Mouse (Mus musculus) liver, adult 2 months (tissue): ENCODE measurements around the gene Podn. TPM values are rescaled to one million over a fixed set of nuclear protein-coding genes. Genes with fewer than 3 reads are reported as not detected.

Source experiments
- DNase-seq: peaks from one replicate; pipeline ENCODE4 v3.0.0-alpha.2; 2011; ENCODE audit warnings: low read depth, low spot score; ENCODE audit errors: extremely low read depth
- H3K27ac ChIP-seq: fragments of 200-500 bp; replicated peaks from 2 replicates; pipeline ENCODE4 v1.5.1; 2012; ENCODE audit warnings: low read depth, mild to moderate bottlenecking, control low read depth, inconsistent platforms, low read length; ENCODE audit not compliant: insufficient read depth
- H3K27me3 ChIP-seq: fragments of 200-500 bp; 2 replicates; pipeline ENCODE4 v1.6.1; 2012; ENCODE audit warnings: mild to moderate bottlenecking, moderate library complexity, low read length, inconsistent platforms; ENCODE audit not compliant: control insufficient read depth, insufficient read depth
- H3K36me3 ChIP-seq: fragments of 200-500 bp; 2 replicates; pipeline ENCODE4 v1.6.1; 2012; ENCODE audit warnings: low read length, inconsistent platforms; ENCODE audit not compliant: control insufficient read depth, insufficient read depth
- H3K4me1 ChIP-seq: fragments of 200-500 bp; 2 replicates; pipeline ENCODE4 v1.6.1; 2011; ENCODE audit warnings: low read length; ENCODE audit not compliant: control insufficient read depth, insufficient read depth
- H3K4me3 ChIP-seq: fragments of 200-500 bp; 2 replicates; pipeline ENCODE4 v1.5.1; 2011; ENCODE audit warnings: low read depth, mild to moderate bottlenecking, control low read depth, low read length, moderate library complexity; ENCODE audit not compliant: insufficient read depth
- H3K79me2 ChIP-seq: fragments of 200-500 bp; 2 replicates; pipeline ENCODE4 v1.6.1; 2012; ENCODE audit warnings: inconsistent platforms, mild to moderate bottlenecking, low read length, moderate library complexity; ENCODE audit not compliant: control insufficient read depth, insufficient read depth
- H3K9ac ChIP-seq: fragments of 200-500 bp; 2 replicates; pipeline ENCODE4 v1.6.1; 2012; ENCODE audit warnings: low read depth, mild to moderate bottlenecking, control low read depth, inconsistent platforms, low read length
- CTCF ChIP-seq: fragments of 200-500 bp; IDR thresholded peaks from 2 replicates; pipeline ENCODE4 v1.5.1; 2011; ENCODE audit warnings: low read depth, low read length, control low read depth
- POLR2A ChIP-seq: fragments of 200-500 bp; IDR thresholded peaks from 2 replicates; pipeline ENCODE4 v1.6.1; 2011; ENCODE audit warnings: low read length, control low read depth; ENCODE audit not compliant: insufficient read depth; ENCODE audit errors: extremely low read depth
- WGBS: fragments of 180-500 bp; shearing (Covaris S2); methylation state at CpG from one replicate; pipeline ENCODE4 v1.1.7; 2018; 5-methylcytosine and 5-hydroxymethylcytosine counted together
- polyA plus RNA-seq: library from polyadenylated mRNA; depleted of rRNA; stranded (reverse); fragments of >200 nt; gene quantifications from 2 replicates; pipeline ENCODE4 v1.2.3, GENCODE M21; 2012
- total RNA-seq: library from RNA; depleted of rRNA; stranded (reverse); fragments of >200 nt; gene quantifications from 2 replicates; pipeline ENCODE4 v1.2.3, GENCODE M21; 2014

Gene Podn
- total and polyA plus RNA-seq, 2 experiments: 1.9 to 3.8 TPM

DNA sequence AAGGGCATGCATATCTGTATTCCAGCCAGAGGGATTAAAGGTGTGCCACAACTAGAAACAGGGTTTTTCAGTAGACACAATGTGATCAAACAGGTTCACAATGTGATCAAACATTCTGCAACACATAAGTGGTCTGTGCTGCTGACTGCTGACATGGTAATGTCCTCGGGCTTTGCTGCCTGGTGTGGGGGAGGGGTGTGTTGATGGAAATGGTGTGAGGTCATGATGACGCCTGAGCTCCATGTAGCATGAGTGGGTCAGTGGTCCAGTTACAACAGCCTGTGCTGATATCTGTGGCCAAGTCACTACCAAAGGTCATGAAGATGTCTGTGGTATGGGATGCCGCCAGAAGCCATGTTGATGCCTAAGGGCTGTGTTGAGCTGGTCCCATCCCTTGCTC lies 34.2 kb upstream of the Podn start:
- no peak for TF ChIP-seq CTCF
- no peak for TF ChIP-seq POLR2A
- 28% methylated on average over 3 of the region's 3 CpGs for WGBS
- Histone ChIP-seq H3K4me3 (no peak overlapping the region), H3K36me3 (no peaks in the 10 kb centered on the region), H3K4me1 (peaks cover 29% of the 10 kb centered on the region), H3K9ac (0 out of 2 replicates have a peak overlapping the region, but pooled peaks have one; percentile 6), H3K79me2 (no peaks in the 10 kb centered on the region), H3K27ac (peak overlapping the region; percentile 81), H3K27me3 (no peaks in the 10 kb centered on the region)
- peak; percentile 70 for DNase-seq

DNA sequence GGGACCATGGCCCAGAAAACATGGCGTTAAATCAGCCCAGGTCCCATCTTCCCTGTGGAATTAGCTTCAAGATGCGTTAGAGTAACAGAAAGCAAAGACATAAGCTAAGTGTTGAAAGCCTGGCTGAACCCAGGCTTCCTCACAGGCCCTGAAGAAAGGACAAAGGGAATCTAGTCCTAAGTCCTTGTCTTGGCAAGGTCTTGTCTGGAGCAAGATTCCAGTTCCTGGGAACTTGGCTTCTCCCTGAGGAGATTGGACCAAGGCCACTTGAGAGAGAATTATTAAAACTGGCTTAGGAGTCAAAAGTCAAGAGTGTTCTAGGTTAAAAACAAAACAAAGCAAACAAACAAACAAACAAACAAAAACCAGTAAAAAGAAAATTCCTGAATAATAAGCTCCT lies 32.1 kb upstream of the Podn start:
- Histone ChIP-seq H3K27me3 (no peaks in the 10 kb centered on the region), H3K27ac (peak overlapping the region; percentile 75), H3K36me3 (no peaks in the 10 kb centered on the region), H3K4me1 (peaks cover 38% of the 10 kb centered on the region), H3K79me2 (peaks cover 4% of the 10 kb centered on the region; the same call in 1 of the 2 replicates), H3K9ac (no peak overlapping the region), H3K4me3 (no peak overlapping the region)
- peak; percentile 4 for DNase-seq
- no peak for TF ChIP-seq POLR2A
- TF ChIP-seq CTCF: no peak
- WGBS: 94% methylated on average over 2 of the region's 2 CpGs

DNA sequence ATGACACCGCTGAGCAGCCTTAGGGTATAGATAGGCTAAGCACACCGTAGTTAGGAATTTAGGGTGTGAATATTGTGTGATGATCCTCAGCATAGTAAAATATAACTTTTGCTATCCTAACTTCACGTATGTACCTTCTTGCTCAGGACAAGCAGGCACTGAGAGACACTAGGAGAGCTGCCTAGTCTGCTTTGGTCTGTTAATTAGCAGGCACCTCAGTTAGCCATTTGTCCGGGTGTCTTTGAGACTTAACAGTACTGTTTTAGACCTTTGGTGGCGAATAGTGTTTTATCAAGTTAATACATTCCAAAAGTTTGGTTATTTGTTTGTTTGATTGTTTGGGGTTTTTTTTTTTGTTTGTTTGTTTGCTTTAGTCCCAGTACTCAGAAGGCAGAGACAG lies 31.3 kb upstream of the Podn start:
- Histone ChIP-seq H3K27me3 (no peaks in the 10 kb centered on the region), H3K9ac (peak overlapping the region; percentile 52; the same call in 1 of the 2 replicates), H3K4me3 (no peak overlapping the region), H3K27ac (peak overlapping the region; percentile 99), H3K36me3 (no peaks in the 10 kb centered on the region), H3K79me2 (peaks cover 4% of the 10 kb centered on the region; the same call in 1 of the 2 replicates), H3K4me1 (peaks cover 40% of the 10 kb centered on the region)
- no peak for DNase-seq
- TF ChIP-seq CTCF: no peak
- TF ChIP-seq POLR2A: no peak
- 89% methylated on average over 5 of the region's 5 CpGs for WGBS

DNA sequence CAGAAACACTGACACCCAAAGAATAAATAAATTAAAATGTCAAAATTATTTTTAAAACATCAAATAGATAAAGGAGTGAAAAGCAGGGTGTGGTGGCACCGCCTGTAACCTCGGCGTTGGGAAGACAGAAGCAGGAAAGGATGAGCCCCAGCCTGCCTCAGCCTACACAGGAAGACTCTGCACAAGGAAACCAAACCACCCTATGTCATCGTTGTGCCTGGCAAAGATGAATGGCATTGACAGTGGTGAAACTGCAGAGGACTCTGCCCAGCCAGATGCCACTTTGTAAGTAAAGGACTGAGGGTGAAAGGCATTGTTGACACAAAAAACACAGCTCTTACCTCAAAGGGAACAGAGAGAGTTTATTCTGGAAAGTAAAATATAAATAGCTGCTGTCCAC lies 30.0 kb upstream of the Podn start:
- peak overlapping the region; percentile 49; the same call in 1 of the 2 replicates for H3K9ac ChIP-seq
- peaks cover 4% of the 10 kb centered on the region; the same call in 1 of the 2 replicates for H3K79me2 ChIP-seq
- TF ChIP-seq POLR2A: no peak
- TF ChIP-seq CTCF: no peak
- DNase-seq: peak; percentile 98
- H3K4me1 ChIP-seq: peaks cover 38% of the 10 kb centered on the region
- WGBS: 33% methylated on average over 4 of the region's 4 CpGs
- peak overlapping the region; percentile 97 for H3K27ac ChIP-seq
- H3K36me3 ChIP-seq: no peaks in the 10 kb centered on the region
- no peak overlapping the region for H3K4me3 ChIP-seq
- no peaks in the 10 kb centered on the region for H3K27me3 ChIP-seq

DNA sequence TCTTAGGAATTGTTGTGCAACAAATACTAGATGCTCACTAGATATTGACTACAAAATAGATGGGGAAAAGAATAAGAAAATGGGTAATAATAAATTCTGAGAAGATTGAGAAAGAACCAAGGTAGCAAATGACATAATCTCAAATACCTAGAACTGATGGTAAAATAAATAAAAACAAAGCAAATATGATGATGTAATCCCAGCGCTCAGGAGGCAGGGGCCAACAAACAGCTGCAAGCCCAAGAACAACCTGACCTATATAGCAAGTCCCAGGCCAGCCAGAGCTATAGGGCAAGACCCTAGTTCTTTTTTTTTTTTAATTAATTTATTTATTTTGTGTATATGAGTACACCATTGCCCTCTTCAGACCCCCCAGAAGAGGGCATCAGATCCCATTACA lies 27.9 kb upstream of the Podn start:
- no peak for TF ChIP-seq CTCF
- no peak for TF ChIP-seq POLR2A

More for the DNA sequence above, 27.9 kb upstream of the Podn start:
- Histone ChIP-seq H3K4me1 (peaks cover 32% of the 10 kb centered on the region), H3K4me3 (no peak overlapping the region), H3K36me3 (no peaks in the 10 kb centered on the region), H3K27me3 (no peaks in the 10 kb centered on the region), H3K27ac (peak overlapping the region; percentile 97), H3K79me2 (peaks cover 4% of the 10 kb centered on the region; the same call in 1 of the 2 replicates), H3K9ac (no peak overlapping the region)
- 26% methylated on average over 1 of the region's 1 CpGs for WGBS
- peak; percentile 89 for DNase-seq
